Mouse (Mus musculus) bone marrow macrophage, adult 2 months (primary cell): ENCODE measurements around the gene Nadk. TPM values are rescaled to one million over a fixed set of nuclear protein-coding genes. Genes with fewer than 3 reads are reported as not detected.

Source experiments
- H3K27ac ChIP-seq: 2 replicates; pipeline ENCODE4 v1.5.1; 2012; ENCODE audit warnings: low read depth, low read length; ENCODE audit not compliant: insufficient read depth
- H3K4me1 ChIP-seq: 2 replicates; pipeline ENCODE4 v1.6.1; 2012; ENCODE audit warnings: low read length; ENCODE audit not compliant: control insufficient read depth, insufficient read depth
- H3K4me3 ChIP-seq: 2 replicates; pipeline ENCODE4 v1.5.1; 2012; ENCODE audit warnings: mild to moderate bottlenecking, low read length, moderate library complexity; ENCODE audit not compliant: insufficient read depth
- CTCF ChIP-seq: IDR thresholded peaks from 2 replicates; pipeline ENCODE4 v1.5.1; 2012; ENCODE audit warnings: low read depth, mild to moderate bottlenecking, low read length, moderate library complexity
- POLR2A ChIP-seq: IDR thresholded peaks from 2 replicates; pipeline ENCODE4 v1.6.1; 2012; ENCODE audit warnings: mild to moderate bottlenecking, low read depth, low read length, borderline replicate concordance
- polyA plus RNA-seq: library from polyadenylated mRNA; stranded (reverse); fragments of >200 nt; gene quantifications from 2 replicates; pipeline ENCODE4 v1.2.4, GENCODE M21; 2012; ENCODE audit not compliant: missing spikeins, insufficient read depth, insufficient read length

Nadk gene
- polyA plus RNA-seq, 1 experiment = 382 TPM

DNA sequence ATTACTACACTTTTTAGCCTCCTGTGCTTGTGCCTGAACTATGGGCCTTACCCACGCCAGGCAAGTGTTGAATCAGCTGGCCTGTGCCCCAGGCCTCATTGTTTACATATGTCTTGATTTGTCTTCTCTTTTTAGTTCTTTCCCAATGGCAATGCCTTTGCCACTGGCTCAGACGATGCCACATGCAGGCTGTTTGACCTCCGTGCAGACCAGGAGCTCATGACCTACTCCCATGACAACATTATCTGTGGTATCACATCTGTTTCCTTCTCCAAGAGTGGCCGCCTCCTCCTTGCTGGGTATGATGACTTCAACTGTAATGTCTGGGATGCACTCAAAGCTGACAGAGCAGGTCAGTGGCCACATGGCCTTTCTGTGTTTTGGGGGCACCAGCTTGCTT lies 7.3 kb upstream of the Nadk start:
- H3K4me3 ChIP-seq = no peak overlapping the region
- H3K4me1 ChIP-seq = peaks cover 34% of the 10 kb centered on the region
- no peak overlapping the region for H3K27ac ChIP-seq
- TF ChIP-seq POLR2A = no peak
- no peak for TF ChIP-seq CTCF

DNA sequence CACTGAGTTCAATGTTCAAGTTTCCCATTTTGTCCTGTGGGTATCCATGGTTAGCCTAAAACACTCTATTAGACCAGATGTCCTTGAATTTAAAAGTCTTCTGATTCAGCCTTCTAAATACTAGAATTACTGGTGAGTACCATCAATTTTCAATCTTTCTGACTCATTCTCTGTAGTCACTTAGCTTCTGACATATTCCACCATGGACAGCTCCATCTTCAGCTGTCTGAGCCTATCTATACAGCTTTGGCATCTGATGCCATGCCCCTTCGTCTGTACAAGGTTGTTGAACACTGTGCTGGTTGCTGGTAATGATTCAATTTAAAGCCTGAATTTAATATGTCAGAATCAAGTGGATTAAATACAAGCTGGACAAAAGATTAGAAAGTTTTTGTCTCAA lies 6.7 kb upstream of the Nadk start:
- Histone ChIP-seq H3K4me1 (peaks cover 35% of the 10 kb centered on the region), H3K4me3 (no peak overlapping the region)
- no peak for TF ChIP-seq POLR2A
- TF ChIP-seq CTCF = no peak

DNA sequence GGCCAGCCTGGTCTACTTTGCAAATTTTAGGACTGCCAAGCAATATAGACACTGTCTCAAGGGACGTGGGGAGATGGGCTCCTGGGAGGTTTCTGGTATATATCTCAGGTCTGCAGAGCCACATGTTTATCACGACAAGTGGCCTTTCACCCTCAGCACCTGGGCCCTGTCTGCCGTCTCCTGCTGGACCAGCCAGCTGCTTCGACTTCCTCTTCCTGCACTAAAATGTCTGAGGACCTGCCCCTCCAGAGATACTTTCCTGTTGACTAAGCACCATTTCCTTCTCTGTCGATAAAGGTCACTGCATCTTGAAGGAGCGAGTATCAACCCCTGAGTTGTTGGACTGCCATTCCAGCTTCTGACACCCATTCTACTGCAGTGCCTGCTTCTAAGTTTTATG lies 2.7 kb upstream of the Nadk start:
- Histone ChIP-seq H3K4me1 (peaks cover 42% of the 10 kb centered on the region), H3K4me3 (no peak overlapping the region), H3K27ac (peak overlapping the region; percentile 98)

More for the DNA sequence above, 6.7 kb upstream of the Nadk start:
- H3K27ac ChIP-seq = no peak overlapping the region

DNA sequence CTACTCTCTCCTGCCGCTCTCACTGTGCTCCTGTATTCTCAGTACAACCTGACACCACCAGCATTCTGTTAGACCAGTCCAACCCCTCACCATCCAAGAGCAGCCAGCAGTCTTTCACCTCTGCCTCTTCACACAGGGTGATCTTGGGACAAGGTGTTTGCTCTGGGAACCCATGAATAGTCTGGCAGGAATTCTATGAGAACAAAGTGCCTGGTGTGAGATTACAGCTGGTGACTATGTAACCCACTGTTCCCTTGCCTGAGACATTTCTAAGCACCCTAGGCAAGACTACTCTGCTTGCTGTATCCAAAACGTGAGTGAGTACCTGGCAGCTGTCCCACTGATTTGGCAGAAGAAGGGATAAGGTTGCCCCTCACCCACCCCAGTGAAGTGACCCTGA lies 1.2 kb upstream of the Nadk start:
- TF ChIP-seq POLR2A (no peak), CTCF (no peak)
- H3K27ac ChIP-seq = peak overlapping the region; percentile 98
- H3K4me1 ChIP-seq = peaks cover 42% of the 10 kb centered on the region
- no peak overlapping the region for H3K4me3 ChIP-seq

More for the DNA sequence above, 2.7 kb upstream of the Nadk start:
- no peak for TF ChIP-seq CTCF
- TF ChIP-seq POLR2A = no peak

DNA sequence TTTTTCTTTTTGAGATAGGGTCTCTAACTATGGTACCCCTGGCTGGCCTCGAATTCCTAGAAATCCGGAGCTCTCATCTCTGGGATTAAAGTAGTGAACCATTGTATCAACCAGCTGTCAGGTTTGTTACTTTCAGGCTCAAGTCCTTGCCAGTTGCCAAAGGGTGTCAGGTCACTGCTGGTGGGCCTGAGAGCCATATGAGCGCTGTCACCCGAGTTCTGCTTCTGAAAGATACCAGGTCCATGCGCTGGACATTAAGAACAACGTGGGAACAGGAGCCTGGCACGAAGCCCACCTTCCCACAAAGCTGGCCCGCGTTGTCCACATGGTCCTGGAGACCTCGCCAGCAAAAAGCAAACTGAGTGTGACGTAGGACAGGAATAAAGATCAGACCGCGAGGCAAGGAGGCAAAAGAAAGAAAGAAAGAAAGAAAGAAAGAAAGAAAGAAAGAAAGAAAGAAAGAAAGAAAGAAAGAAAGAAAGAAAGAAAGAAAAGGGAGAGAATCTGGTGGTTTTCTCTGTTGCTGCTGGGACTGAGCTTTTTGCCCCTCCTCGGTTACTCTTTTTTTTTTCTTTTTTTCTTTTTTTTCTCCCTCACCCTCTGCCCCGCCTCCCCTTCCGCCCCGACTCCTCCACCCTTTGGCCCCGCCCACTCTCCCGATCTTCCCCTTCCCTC lies 684 bp downstream of the Nadk start:
- Histone ChIP-seq H3K4me1 (peaks cover 59% of the 10 kb centered on the region), H3K4me3 (peak overlapping the region; percentile 79)
- TF ChIP-seq CTCF = no peak
- no peak for TF ChIP-seq POLR2A

DNA sequence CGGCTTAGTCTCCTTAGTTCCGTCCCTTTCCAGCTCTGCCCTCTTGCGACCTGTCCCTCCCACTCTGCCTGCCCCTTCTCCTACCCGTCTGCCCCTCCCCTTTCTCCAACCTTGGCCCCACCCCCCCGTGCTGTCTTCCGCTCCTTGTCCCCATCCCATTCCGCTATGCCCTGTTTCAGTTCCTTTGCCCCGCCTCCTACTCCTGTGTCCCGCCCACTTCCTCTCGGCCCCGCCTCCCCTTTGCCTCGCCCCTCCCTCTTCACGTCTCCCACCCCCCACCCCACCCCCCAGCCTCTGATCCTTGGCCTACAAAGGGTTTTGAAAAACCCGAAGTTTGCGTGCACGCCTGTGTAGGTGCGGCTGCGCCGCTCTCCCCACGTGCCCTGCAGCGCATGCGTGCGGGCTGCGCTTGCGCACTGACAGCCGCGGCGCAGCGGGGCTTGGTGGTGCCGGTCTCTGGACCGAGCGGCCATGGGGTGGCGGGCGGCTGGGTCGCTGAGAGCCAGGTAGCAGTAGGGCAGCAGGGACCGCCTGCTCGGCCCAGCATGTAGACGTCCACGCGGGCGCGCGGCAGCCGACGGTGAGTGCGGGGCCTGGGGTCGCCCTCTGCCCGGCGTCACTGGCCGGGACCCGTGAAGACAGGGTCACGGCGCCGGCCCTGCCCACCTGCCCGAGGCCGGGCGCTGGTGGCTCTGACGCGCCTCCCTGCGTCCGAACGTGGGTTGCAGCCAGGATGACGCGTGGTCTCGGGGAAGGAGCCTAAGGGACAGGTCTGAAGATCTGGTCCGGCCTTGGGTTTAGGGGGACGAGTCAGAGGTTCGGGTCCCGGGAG lies 1.4 kb downstream of the Nadk start:
- Histone ChIP-seq H3K27ac (peak overlapping the region; percentile 75), H3K4me1 (peaks cover 58% of the 10 kb centered on the region)
- TF ChIP-seq POLR2A (no peak), CTCF (no peak)

More for the DNA sequence above, 684 bp downstream of the Nadk start:
- H3K27ac ChIP-seq = peak overlapping the region; percentile 98

DNA sequence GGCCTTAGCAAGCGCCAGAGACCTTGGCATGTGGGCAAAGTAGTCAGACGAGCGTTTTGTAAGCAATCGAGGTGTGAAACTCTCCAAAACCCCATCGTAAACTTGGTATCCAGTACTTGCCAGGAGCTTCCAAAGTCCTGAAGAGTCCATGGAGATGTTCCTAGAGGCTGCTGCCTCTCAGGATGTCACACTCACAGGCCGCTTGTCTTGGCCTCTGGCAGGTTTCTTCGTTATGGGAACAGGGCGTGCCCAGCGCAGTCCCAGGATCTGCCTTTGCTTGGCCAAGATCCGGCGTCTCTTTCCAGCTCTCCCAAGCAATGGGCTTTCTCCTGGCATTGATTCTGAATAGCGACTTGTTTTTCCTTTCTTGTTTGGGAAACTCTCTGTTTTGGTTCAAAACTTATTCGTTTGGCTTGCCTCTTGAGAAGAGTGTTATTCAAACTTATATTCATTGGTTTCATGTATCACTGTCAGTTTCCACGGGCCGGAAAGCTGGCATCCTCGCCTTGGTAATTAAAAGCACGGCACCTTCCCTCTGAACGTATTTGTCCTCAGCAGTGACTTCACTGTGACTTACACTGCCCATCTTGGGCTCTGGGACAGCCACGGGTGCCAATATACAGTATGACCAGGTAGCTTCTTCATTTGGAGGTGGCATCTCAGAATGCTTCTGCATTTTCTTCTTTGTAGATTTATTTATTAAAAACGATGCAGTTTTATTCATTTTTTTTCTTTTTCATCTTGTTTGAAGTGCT lies 2.3 kb downstream of the Nadk start:
- H3K4me3 ChIP-seq = peak overlapping the region; percentile 98
- peak overlapping the region; percentile 75 for H3K27ac ChIP-seq
- peaks cover 58% of the 10 kb centered on the region for H3K4me1 ChIP-seq
- TF ChIP-seq POLR2A (no peak), CTCF (no peak)

More for the DNA sequence above, 1.4 kb downstream of the Nadk start:
- peak overlapping the region; percentile 98 for H3K4me3 ChIP-seq

DNA sequence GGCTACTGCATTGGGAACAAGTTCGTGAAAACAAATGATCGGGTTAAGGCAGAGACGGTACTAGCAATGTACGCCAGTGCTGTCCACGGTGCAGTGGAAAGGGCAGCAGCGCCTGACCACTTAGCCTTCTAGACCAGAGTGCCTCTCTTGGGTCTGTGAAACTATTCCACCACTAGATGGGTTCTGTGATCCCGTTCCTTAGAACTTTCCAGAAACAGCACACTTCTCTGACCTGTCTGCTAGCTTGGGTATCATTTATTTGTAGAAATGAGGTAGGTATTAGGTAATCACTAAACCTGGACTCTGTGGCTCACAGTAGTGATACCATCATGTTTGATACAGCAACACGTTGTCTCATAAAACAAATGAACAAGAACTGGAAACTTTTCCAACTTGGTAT lies 4.4 kb downstream of the Nadk start:
- no peak for TF ChIP-seq CTCF
- no peak for TF ChIP-seq POLR2A
- H3K4me1 ChIP-seq = peaks cover 52% of the 10 kb centered on the region
- no peak overlapping the region for H3K4me3 ChIP-seq
- no peak overlapping the region for H3K27ac ChIP-seq

DNA sequence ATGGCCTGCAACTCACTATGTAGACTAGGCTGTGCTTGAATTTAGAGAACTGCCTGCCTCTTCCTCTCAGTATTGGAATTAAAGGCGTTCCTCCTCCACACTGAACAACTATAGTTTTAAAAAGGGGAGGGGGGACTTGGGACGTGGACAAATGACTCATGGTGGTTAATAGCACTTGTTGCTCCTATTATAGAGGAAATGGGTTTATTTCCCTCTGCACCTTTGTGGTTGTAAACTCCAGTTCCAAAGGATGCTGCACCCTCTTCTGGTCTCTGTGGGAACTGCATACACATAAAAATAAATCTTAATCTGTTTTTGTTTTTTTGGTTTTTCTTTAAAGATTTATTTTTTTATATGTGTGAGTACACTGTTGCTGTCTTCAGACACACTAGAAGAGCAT lies 6.0 kb downstream of the Nadk start:
- Histone ChIP-seq H3K4me3 (no peak overlapping the region), H3K27ac (peak overlapping the region; percentile 59), H3K4me1 (peaks cover 54% of the 10 kb centered on the region)
- TF ChIP-seq CTCF (no peak), POLR2A (no peak)
